Mouse (Mus musculus): ENCODE measurements around the gene Sirt3. TPM values are rescaled to one million over a fixed set of nuclear protein-coding genes. Genes with fewer than 3 reads are reported as not detected.

The Sirt3 gene
- total RNA-seq, 4 experiments from 2014 or later = 18.7 to 23.2 (median 22.2) TPM

Other genes with a start within 250 kb of the Sirt3 start
- gene Olfr53, start 235.9 kb downstream of the Sirt3 start, total RNA-seq (2022) = not detected
- not detected for gene Olfr539, start 222.4 kb downstream of the Sirt3 start, total RNA-seq (2022)
- gene Olfr45, start 200.4 kb downstream of the Sirt3 start, total RNA-seq (2022) = not detected
- not detected for gene Olfr541, start 185.0 kb downstream of the Sirt3 start, total RNA-seq (2022)
- gene Cyp2e1, start 118.6 kb downstream of the Sirt3 start, total RNA-seq (2022) = 10 to 100 TPM in 2 of 4 experiments, 1 to 10 TPM in 2; 1.8 to 29.0 (median 8.8) TPM
- gene Syce1, start 94.5 kb downstream of the Sirt3 start, total RNA-seq (2022) = not detected
- under 1 TPM in 1 of 4 experiments, not detected in 3; 0.11 TPM for gene Zfp941, start 60.1 kb downstream of the Sirt3 start, total RNA-seq (2022)
- gene Urah, start 47.3 kb downstream of the Sirt3 start, total RNA-seq (2022) = not detected
- not detected for gene Scgb1c1, start 36.8 kb downstream of the Sirt3 start, total RNA-seq (2022)
- not detected for gene Odf3, start 34.5 kb downstream of the Sirt3 start, total RNA-seq (2022)
- gene Gm45785, start 26.0 kb downstream of the Sirt3 start, total RNA-seq (2022) = not detected
- gene Ric8a, start 25.4 kb downstream of the Sirt3 start, total RNA-seq (2022) = 10 to 100 TPM; 11.8 to 13.5 (median 13.1) TPM
- 1 to 10 TPM; 6.5 to 7.7 (median 6.8) TPM for gene Bet1l, start 24.7 kb downstream of the Sirt3 start, total RNA-seq (2022)
- 10 to 100 TPM; 85.3 to 96.3 (median 89.9) TPM for gene Psmd13, start 341 bp downstream of the Sirt3 start, total RNA-seq (2022)
- 1,000 to 10,000 TPM; 1,780 to 2,019 (median 1,893) TPM for gene Cox8b, start 18.1 kb upstream of the Sirt3 start, total RNA-seq (2022)
- under 1 TPM in 1 of 4 experiments, not detected in 3; 0.08 TPM for gene Nlrp6, start 38.6 kb upstream of the Sirt3 start, total RNA-seq (2022)
- 1 to 10 TPM; 1.4 to 2.8 (median 2.2) TPM for gene Pgghg, start 59.1 kb upstream of the Sirt3 start, total RNA-seq (2022)
- under 1 TPM in 2 of 4 experiments, not detected in 2; 0.34 to 0.53 TPM for gene Ifitm5, start 68.0 kb upstream of the Sirt3 start, total RNA-seq (2022)
- not detected for gene Gm45717, start 73.6 kb upstream of the Sirt3 start, total RNA-seq (2022)
- gene Ifitm2, start 73.7 kb upstream of the Sirt3 start, total RNA-seq (2022) = 10 to 100 TPM; 25.1 to 51.9 (median 30.1) TPM
- gene Ifitm1, start 84.9 kb upstream of the Sirt3 start, total RNA-seq (2022) = under 1 TPM; 0.34 to 0.99 (median 0.77) TPM
- 10 to 100 TPM; 20.8 to 38.8 (median 27.1) TPM for gene Ifitm3, start 128.5 kb upstream of the Sirt3 start, total RNA-seq (2022)
- gene Ifitm6, start 135.6 kb upstream of the Sirt3 start, total RNA-seq (2022) = not detected
- not detected for gene Gm17387, start 146.8 kb upstream of the Sirt3 start, total RNA-seq (2022)
- under 1 TPM in 2 of 4 experiments, not detected in 2; 0.20 to 0.59 TPM for gene B4galnt4, start 178.8 kb upstream of the Sirt3 start, total RNA-seq (2022)
- not detected for gene Pkp3, start 195.9 kb upstream of the Sirt3 start, total RNA-seq (2022)
- 1 to 10 TPM; 1.4 to 1.6 (median 1.5) TPM for gene Sigirr, start 218.3 kb upstream of the Sirt3 start, total RNA-seq (2022)
- not detected for gene Ano9, start 235.5 kb upstream of the Sirt3 start, total RNA-seq (2022)
- gene Ptdss2, start 240.1 kb upstream of the Sirt3 start, total RNA-seq (2022) = 10 to 100 TPM; 18.6 to 26.4 (median 22.0) TPM

All from gastrocnemius, adult 8-10 months (tissue).